Mouse (Mus musculus) thymus, postnatal 25 days (tissue): ENCODE data around the gene Krit1.
A peak's percentile ranks its signal among the peaks of the same experiment; 100 is the strongest.
"Not testable (repeated sequence)": the region's sequence is repeated elsewhere in the genome, so short reads cannot be mapped to it uniquely, and the experiment has no call there.

Source experiments
- DNase-seq: peaks from one replicate; pipeline ENCODE4 v3.0.0; 2022

Gene Krit1

DNA sequence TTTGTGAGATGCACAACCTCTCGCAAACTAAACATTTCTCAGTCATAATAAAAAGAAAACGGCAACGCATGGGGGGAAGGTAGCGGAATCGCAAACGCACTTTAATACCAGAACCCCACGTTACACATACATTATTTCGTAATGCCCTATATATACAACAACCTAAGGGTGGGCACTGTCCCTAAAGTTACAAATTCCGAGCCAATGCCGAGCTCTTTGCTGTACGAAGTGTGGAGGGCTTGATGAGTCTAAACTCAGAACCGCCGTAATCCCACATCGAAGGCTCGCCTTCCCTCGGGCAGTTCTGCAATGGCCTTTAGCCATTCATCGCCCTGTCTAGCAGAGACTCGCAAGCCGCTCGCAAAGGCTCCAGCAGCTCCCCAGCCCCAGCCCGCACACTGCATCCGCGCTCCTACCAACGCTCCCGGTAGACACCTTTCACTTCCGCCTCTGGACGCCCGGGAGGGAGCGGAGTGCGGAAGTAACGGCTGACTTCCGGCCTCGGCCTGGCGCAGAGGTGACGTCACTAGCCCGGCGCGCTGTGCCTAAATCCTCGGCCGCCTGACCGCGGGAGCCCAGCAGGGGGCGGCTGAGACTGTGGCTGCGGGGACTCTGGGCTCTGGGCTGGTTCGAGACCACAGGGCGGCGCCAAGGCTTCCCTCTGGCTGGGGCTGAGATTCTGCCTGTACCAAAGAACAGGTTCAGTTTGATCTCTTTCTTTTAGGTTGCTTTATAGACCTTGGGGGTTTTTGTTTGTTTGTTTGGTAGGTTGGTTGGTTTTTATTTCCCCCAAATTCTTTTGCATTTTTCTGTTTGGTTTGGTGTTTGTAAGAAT is 90.7 kb downstream of the Krit1 start, which contains the start of gene Mterf1a:
Gene Mterf1a, minus strand, starts transcription at position 475 of the 835 bp plus-strand sequence.
- DNase-seq = peak; percentile 47

DNA sequence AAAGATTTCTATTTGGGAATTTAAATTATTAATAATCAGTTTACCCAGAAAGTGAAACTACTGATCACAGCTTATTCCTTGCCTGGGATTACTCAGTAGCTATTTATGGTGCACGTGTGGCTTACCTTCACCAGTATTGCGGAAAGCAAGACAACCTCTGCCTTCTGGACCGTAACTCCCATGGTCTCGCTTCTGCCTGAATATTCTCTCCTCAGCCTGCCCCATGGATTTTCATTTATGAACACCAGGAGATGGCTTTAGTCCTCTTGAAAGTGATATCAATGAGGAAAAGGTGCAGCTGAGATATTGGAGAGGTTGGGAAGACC is 91.3 kb downstream of the Krit1 start:
- not testable (repeated sequence) for DNase-seq
